Mouse (Mus musculus) left cerebral cortex, postnatal 10 days (tissue): ENCODE results near the gene Gm3854. TPM values are rescaled to one million over a fixed set of nuclear protein-coding genes. Genes with fewer than 3 reads are reported as not detected.
"Not testable (repeated sequence)": the region's sequence is repeated elsewhere in the genome, so short reads cannot be mapped to it uniquely, and the experiment has no call there.

Source experiments
- DNase-seq, 2 experiments: peaks; one replicate each; pipeline ENCODE4 v3.0.0; 2021 to 2022; ENCODE audit warnings: low spot score in 2 of 2, mixed read lengths in 1 of 2; ENCODE audit errors: extremely low spot score in 1 of 2
- intact Hi-C: fragments of 180-260 bp; cut with DNase I; formaldehyde crosslinking; loops from one replicate; pipeline ENCODE4 v1.15.1; 2025
- total RNA-seq, 2 experiments: library from RNA; stranded (reverse); gene quantifications; 2 replicates each; pipeline ENCODE4 v1.2.3; 2021

Gene Gm3854
- 1 to 10 TPM; 8.1 to 8.6 TPM for total RNA-seq

DNA sequence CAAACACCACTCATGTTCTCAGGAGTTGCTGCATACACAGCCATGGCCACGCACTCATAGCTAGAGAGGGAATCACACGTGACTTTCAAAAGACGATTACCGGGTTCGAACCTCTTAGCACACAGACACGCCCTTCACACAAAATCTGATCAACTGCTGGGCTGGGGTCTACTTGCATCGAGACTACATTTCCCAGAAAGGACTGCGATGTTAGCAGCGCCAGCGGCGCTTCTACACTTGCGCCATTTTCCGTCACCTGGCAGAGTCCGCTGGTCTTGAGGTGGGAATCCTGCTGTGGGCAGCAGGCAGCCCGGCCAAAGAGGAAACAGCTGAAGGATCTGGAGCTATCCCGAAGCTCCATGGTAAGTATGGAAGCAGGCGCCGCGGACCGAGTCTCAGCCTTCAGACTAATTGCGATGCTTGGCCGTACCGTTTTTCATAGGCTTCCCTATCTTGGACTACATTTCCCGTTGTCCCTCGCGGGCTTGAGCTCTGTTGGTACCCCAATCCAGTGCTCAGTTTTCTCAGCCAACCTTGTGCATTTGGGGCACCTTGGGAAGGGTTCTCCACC, at the start of gene Gm3854:
TSS of gene Gm3854 (plus strand) at position 259 of the 571 bp plus-strand sequence.
- intact Hi-C loops = no loop called here
- peak; percentile 73 to 75 for DNase-seq

DNA sequence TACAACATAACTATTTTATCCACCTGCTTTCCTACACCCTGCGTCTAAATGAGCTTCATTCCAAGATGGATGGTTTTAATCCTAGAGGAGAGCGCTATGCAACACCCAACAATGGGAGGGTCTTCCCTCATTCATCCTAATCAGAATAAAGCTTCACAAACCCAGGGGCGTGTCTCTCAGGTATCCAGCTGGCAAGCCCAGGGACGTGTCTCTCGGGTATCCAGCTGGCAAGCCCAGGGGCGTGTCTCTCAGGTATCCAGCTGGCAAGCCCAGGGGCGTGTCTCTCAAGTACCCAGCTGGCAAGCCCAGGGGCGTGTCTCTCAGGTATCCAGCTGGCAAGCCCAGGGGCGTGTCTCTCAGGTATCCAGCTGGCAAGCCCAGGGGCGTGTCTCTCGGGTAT, 42.8 kb upstream of the Gm3854 start:
- DNase-seq, intact Hi-C loops: not testable (repeated sequence)

DNA sequence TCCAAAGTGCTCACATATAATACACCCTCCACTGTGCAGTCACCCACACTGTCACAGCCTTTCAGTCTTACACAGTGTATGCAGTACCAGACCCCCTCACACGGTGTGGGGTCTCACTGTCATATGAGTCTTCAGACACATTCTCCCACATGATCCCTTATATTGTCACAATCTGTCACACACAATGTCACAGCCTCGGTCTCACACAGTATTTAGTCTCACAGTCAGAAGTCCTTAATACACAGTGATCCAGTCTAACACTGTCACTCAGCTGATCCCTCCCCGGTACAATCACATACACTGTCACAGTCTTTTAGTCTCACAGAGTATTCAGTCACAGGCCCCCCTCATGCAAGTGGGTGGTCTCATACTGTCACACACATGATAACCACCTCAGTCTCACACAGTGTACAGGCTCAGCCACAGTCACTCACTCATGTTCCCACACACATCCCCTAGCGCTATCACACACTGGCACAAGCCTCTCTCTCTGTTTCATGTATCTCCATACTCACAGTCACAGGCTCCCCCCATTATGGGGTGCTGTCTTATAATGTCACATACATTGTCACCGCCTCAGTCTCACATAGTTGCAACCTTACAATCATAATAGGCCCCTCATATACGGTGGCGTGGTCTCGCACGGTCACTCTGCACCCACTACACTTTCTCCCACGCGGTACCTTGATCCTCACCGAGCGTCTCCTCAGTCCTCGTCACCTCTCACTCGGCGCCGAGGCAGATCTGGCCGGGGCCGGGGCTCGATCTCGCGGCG, 12.9 kb upstream of the Gm3854 start:
- intact Hi-C loops = no loop called here
- peak in 1 of 2 experiments; percentile 36 for DNase-seq

DNA sequence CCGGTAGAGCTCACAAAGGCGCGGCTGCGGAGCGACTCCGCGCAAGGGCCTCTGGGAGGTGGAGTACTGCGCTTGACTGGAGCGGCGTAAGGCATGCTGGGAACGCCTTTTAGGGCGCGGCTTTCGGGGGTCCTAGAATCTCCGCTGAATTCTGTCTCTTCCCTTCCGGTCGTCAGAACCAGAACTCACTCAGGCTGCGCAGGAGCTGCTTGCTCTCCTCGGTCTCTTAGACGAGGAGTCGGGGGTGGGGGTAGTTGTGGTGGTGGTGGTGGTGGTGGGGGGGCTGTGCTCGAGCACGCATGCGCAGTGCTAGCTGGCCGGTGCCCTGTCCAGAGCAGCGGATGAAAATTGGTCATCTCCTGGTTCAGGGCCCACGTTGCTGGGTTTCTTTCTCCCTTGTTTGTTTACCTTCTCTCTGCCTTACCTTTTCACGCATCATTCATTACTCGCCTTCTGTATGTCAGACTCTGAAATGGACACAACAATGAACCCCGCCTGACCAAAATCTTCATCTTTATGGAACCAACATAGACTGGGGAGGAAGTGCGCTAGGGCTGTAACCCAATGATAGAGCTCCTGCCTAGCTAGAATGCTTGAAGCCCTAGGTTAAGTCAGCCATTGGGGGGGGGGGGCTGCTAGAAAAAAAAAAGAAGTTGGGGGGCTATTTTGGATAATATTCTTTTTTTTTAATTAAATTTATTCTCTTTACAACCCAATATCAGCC, 12.2 kb upstream of the Gm3854 start, which contains the start of gene Zfp583:
TSS of gene Zfp583 (minus strand) at position 53 of the 724 bp plus-strand sequence.
- intact Hi-C loops = no loop called here
- DNase-seq = peak; percentile 78 to 94

DNA sequence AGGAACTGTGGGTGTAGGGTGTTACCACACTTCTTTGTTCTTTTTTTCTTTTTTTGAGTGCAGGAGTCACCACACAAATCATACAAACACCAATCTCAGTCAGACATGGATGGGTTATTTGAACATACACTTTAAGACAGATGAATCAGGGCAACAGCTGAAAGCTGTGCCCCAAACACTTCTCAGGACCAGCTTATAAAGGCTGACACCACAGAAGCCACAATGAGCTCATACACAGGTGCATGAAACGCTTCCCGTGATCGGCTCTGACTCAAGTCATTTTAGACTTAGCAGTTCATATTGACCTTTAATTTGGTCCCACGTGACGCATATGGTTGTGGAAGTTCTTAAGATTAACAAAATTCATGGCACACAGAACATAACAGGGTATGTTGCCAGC, 3.7 kb upstream of the Gm3854 start:
- intact Hi-C loops = no loop called here
- no peak for DNase-seq

DNA sequence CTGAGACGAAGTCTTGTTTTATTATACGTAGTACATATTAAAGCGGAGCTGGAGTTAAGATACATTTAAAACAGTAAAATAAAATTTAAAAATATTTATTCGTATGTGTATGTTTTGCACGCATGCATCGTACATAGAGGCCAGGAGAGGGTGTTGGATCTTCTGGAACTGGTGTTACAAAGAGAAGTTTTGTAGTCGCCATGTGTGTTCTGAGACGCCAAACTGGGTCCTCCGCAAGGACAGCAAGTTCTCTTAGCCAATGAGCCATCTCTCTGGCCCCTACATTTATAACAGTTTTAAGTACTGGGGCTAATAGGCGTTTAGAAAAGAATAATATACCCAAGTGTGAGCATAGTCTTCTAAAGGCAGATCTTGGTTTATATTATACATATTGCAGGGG, 565 bp downstream of the Gm3854 start:
- DNase-seq = no peak
- intact Hi-C loops = no loop called here

DNA sequence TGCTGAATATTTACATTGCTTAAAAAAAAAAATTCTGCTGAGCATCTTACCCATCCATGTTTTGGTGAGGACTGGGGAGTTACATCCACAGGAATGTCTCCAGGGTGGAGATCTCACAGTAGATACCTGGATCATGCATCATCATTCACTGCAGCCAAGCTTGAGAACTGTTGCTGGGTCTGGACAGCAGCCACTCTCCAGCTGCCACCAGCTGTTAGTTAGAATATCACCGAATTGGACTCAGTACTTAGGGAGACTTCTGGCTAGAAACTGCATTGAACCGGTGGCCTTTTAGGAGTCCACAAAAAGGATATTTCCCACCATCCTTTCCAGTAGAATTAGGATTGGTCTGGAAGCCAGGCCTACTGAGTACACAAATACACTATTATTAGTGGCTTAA, 14.6 kb downstream of the Gm3854 start:
- intact Hi-C loops = loop anchor here (5.0 to 10.0 kb wide), 3 partner anchors 51 to 347 kb away; no protein-coding TSS in a partner anchor
- DNase-seq = no peak

DNA sequence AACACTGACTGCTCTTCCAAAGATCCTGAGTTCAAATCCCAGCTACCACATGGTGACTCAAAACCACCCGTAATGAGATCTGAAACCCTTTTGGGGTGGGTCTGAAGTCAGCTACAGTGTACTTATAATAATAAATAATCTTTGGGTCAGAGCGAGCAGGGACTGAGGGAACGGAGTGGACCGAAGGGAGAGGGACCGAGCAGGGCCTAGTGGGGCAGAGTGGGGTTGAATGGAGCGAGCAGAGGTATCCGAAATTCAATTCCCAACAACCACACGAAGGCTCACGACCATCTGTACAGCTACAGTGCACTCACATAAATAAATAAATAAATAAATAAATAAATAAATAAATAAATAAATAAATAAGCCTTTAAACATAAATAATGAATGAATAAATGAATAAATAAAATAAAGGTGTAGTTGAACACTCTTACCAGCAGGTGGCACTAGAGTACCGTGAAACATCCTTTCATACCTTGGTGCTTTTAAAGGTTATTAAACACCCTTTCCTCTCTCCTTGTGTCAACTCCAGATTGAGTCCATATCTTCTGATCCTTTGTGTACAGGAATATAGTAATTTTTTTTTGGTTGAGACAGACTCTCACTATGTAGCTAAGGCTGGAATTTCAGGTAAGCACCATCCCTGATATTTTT, 15.5 kb downstream of the Gm3854 start:
- DNase-seq = peak; percentile 26 to 34
- intact Hi-C loops = loop anchor here (5.0 to 10.0 kb wide), 3 partner anchors 52 to 346 kb away; no protein-coding TSS in a partner anchor

DNA sequence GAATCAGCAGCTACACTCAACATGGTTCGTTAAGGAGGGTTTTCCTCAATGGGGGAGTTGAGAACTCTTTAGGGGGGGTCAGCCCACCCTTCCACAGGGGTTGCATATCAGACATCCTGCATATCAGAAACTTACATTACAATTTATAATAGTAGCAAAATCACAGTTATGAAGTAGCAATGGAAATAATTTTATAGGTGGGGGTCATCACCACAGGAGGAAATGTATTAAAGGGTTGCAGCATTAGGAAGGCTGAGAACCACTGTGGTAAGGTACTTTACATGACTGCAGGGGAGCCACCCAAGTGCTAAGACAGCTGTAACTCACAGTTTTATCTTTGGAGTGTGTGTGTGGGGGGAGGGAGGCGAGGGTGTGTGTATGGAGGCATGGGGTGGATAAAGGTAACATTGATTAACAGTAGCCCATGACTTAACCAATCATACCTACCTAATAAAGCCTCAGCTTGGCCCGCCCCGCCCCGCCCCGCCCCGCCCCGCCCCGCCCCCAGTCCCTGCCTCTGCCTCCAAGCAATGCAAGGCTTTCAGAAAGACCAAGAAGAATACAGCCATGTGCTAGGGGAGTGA, 17.0 kb downstream of the Gm3854 start:
- intact Hi-C loops = loop anchor here (5.0 kb wide), 1 partner anchor 577 kb away; no protein-coding TSS in a partner anchor
- no peak for DNase-seq

DNA sequence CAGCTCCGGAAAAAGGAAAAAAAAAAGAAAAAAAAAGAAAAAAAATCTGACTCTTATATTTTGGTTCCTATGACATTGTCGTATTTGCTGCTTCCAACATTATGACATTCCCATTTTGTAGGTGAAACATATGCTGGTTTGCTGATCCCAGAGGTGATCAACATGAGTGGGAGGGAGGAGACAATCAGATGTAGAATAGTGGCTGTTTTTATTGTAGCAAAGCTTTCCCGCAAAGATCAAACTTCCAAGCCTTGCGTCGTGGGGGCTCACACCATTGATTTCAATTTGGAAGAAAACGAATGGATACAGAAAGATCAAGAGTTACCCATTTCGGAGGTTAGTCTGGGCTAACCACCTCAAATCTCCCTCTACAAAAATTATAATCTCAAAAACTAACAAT, 18.2 kb downstream of the Gm3854 start:
- intact Hi-C loops = loop anchor here (5.0 kb wide), 1 partner anchor 576 kb away; no protein-coding TSS in a partner anchor
- DNase-seq = no peak

DNA sequence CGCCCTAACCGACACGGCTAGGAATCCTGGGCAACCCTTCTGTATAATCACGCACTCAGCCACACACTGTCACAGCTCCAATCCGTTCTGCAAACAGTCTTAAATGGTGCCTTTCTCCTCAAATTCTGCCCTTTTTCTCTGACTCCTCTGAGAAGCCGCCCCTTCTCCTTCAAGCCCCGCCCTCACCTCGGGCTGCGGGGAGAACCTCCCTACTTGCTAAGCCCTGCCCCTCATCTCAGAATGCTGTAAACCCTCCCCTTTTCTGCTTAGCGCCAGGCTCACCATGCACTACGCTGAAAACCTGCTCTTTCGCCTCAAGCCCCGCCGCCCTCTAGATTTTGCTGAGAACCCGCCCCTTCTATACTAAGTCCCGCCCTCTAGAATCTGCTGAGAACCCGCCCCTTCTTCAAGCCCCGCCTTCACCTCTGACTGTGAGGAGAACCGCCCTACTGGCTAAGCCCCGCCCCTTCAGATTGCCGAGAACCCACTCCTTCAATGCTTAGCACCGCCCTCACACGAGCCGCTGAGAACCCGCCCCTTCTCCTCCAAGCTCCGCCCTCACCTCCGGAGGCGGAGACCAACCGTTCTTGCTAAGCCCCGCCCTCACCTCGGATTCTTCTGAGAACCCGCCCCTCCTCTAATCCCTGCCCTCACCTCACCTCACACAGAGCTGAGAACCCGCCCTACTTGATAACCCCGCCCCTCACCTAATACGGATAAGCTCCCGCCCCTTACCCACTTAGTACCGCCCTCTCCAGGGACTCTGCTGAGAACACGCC, 18.9 kb downstream of the Gm3854 start:
- DNase-seq = peak; percentile 98 to 99
- intact Hi-C loops = loop anchor here (5.0 kb wide), 1 partner anchor 575 kb away; no protein-coding TSS in a partner anchor

DNA sequence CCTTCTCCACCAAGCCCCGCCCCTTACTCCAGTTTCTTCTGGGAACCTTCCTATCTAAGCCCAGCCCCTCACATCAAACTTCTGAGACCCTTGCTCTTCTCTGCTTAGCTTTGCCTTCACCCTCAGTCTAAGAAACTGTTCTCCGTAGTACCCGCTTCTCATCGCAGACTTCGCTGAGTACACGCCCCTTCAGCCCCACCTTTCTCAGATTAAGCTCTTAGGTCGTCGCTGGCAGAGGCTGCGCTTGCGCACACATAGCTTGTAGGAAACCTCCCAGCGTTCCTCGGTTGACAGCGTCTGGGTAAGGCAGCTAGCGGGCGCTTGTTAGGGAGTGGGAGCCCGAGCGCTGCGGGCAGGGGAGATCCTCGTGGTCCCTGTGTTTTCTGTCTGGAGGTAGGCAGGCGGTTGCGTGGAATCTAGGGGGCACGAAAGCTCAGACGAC, 19.5 kb downstream of the Gm3854 start, which contains the start of gene Zfp78:
TSS of gene Zfp78 (plus strand) at position 234 of the 442 bp plus-strand sequence.
- intact Hi-C loops = loop anchor here (5.0 kb wide), 1 partner anchor 574 kb away; no protein-coding TSS in a partner anchor
- DNase-seq = peak; percentile 80 to 90

DNA sequence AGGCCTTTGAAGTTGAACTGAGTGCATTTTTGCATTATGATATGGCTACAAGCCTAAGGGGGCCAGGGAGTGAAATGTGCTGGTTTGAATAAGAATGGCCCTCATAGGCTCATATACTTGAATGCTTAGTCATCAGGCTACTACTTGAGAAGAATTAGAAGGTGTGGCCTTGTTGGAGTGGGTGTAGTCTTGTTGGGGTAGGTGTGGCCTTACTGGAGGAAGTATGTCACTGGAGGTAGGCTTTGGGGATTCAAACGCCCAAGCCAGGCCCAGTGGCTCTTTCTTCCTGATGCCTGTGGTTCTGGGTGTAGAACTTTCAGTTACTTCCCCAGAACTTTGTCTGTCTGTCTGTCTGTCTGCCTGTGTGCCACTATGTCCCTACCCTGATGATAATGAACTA, 21.2 kb downstream of the Gm3854 start:
- DNase-seq = no peak
- intact Hi-C loops = loop anchor here (5.0 kb wide), 1 partner anchor 573 kb away; no protein-coding TSS in a partner anchor

DNA sequence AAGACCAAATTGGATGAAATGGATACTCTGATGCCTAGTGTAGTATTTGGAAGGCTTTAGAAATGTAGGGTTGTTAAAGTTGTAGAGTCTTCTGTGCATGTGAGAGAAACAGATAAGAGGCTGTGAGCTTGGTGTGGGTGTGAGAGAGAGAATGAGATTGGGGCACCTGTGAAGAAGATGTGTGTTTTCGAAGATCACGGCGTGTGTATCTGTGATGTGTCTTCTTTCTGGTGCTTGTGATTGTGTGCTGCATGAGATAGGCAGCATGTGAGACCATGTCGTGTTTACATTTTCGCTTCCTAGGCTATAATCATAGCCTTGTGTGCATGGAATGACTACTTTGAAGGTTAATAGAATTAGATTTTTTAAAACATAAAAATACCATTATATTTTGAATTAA, 23.6 kb downstream of the Gm3854 start:
- DNase-seq = no peak
- intact Hi-C loops = no loop called here

DNA sequence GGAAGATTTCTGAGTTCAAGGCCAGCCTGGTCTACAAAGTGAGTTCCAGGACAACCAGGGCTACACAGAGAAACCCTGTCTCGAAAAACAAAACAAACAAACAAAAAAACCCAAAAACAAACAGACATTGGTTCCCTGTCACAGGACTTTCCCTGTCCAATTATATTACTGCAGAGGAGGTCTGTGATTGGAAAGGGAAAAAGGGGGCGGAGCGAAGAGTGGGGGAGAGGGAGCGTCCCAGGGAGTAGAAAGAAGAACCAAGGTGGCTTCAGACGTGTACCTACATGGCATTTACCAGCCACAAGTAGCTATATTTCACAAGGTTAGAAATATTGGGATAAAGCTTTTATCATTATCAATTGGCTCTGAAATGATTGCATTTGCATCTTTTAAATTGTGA, 24.6 kb downstream of the Gm3854 start:
- DNase-seq, intact Hi-C loops: not testable (repeated sequence)

DNA sequence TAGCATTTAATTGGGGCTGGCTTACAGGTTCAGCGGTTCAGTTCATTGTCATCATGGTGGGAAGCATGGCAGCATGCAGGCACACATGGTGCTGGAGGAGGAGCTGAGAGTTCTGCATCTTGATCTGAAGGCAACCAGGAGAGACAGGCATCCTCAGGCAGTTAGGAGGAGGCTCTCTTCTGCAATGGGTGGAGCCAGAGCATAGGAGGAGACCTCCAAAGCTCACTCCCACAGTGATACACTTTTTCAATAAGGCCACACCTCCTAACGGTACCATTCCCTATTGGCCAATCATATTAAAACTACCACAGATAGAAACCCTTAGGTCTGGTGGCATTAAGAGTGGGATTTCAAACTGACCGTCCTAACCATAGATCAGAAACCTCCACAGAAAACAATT, 25.9 kb downstream of the Gm3854 start:
- intact Hi-C loops = no loop called here
- DNase-seq = no peak

DNA sequence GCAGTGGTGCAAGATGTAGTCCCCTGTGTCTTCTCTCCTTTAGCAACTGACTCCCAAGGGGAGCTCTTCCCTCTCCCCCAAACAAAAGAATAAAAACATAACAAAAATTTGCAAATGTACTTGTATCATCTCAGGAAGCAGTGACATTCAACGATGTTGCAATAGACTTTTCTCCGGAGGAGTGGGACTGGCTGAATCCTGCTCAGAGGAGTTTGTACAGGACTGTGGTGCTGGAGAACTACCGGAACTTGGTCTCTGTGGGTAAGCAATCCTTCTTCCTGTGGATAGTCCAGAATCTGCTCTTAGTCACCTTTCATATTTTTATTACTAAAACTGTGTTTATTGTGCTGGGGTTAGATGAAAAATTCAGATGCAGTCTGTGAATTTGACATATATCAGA, 29.4 kb downstream of the Gm3854 start:
- no peak for DNase-seq
- intact Hi-C loops = no loop called here

DNA sequence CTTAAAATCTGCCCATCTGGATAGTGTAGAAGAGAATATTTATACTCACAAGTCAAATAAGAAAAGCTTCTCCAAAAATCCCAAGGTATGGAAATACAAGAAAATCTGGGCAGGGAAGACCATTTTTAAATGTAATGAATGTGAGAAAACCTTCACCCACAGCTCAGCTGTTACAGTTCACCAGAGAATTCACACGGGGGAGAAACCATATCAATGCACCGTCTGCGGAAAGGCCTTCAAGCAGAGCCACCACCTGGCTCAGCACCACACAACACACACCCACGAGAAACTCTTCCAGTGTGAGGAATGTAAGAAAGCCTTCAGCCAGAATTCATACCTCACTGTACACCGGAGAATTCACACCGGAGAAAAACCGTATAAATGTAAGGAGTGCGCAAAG, 34.9 kb downstream of the Gm3854 start:
- DNase-seq = peak in 1 of 2 experiments; percentile 24
- intact Hi-C loops = no loop called here
